Mouse (Mus musculus) C2C12 (cell line): ENCODE measurements around the gene Slc39a11.

Source experiments
- CEBPB ChIP-seq: IDR thresholded peaks from one replicate; pipeline ENCODE4 v1.6.1; 2011; ENCODE audit warnings: low read depth, mild to moderate bottlenecking, control low read depth, moderate library complexity
- CTCF ChIP-seq: IDR thresholded peaks from one replicate; pipeline ENCODE4 v1.5.1; 2011; ENCODE audit not compliant: control insufficient read depth, insufficient read depth, insufficient read length
- FOSL1 ChIP-seq: IDR thresholded peaks from one replicate; pipeline ENCODE4 v1.8.0; 2011; ENCODE audit warnings: mild to moderate bottlenecking, low read length; ENCODE audit not compliant: poor library complexity, insufficient read depth, severe bottlenecking
- MAX ChIP-seq: IDR thresholded peaks from one replicate; pipeline ENCODE4 v1.6.1; 2011; ENCODE audit warnings: mild to moderate bottlenecking, control low read depth
- MYOD1 ChIP-seq: IDR thresholded peaks from one replicate; pipeline ENCODE4 v1.6.1; 2011; ENCODE audit warnings: low read depth; ENCODE audit not compliant: control insufficient read depth, insufficient read length
- MYOG ChIP-seq: IDR thresholded peaks from one replicate; pipeline ENCODE4 v1.6.1; 2011; ENCODE audit not compliant: control insufficient read depth, insufficient read length; ENCODE audit errors: extremely low read depth
- USF1 ChIP-seq: IDR thresholded peaks from one replicate; pipeline ENCODE4 v1.6.1; 2011; ENCODE audit warnings: low read depth, mild to moderate bottlenecking, control low read depth, moderate library complexity

- TF ChIP-seq CTCF (no peak), MAX (no peak), FOSL1 (no peak), USF1 (no peak), MYOD1 (no peak), MYOG (no peak), CEBPB (no peak)
These were observed 293.9 kb downstream of the Slc39a11 start for GRCm38 (mm10) chr11:113355932-113356331.
